Mouse (Mus musculus): ENCODE measurements around the gene Supt5. TPM values are rescaled to one million over a fixed set of nuclear protein-coding genes. Genes with fewer than 3 reads are reported as not detected.

The Supt5 gene
- 76.7 TPM for polyA plus RNA-seq (2014; fragmentation: Illumina TruSeq; extraction: RNeasy Lipid Tissue Mini Kit (QIAGEN cat#74804); ENCODE audit: low read depth, low replicate concordance)

DNA sequence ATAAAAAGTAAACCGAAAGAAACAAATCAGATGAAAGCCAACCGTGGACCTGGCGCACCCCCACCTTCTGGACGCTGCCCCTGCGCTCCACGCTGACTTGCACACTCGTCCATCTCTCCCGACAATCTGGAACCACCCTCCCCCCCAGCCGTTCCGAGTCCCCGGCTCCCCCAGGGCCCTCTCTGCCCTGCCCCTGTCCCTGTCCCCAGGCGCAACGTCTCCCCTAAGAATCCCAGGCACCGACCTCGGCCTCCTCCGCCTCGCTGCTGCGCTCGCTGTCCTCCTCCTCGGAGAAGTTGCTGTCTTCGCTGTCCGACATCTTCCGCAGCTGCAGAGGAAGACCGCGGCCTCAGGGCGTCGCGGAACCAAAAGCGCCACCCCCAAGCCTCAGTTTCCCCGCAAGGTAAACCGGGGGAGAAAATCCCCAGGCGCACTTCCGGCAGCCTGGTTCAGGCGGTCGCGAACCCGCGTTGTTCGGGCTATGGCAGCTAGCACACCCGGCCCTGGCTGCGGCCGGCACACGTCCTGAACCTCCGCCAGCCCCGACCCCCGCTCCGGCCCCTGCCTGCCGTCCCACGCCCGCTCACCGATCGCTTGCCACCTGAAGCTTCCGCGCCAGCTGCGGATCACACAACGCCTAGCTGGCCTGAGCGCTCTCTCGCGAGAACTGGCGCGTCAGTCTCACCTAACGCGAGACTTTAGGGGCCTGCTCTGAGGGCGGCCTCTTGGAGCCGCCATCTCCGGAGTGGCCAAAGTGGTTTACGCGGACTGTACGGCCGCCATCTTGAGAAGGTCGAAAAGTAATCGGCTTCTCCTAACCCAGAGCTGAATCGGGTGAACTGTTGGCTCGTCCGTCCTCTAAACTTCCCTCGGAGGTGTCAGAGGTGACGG, at the start of gene Supt5:
Supt5 (minus strand) TSS at position 639 of the 891 bp plus-strand sequence.

DNA sequence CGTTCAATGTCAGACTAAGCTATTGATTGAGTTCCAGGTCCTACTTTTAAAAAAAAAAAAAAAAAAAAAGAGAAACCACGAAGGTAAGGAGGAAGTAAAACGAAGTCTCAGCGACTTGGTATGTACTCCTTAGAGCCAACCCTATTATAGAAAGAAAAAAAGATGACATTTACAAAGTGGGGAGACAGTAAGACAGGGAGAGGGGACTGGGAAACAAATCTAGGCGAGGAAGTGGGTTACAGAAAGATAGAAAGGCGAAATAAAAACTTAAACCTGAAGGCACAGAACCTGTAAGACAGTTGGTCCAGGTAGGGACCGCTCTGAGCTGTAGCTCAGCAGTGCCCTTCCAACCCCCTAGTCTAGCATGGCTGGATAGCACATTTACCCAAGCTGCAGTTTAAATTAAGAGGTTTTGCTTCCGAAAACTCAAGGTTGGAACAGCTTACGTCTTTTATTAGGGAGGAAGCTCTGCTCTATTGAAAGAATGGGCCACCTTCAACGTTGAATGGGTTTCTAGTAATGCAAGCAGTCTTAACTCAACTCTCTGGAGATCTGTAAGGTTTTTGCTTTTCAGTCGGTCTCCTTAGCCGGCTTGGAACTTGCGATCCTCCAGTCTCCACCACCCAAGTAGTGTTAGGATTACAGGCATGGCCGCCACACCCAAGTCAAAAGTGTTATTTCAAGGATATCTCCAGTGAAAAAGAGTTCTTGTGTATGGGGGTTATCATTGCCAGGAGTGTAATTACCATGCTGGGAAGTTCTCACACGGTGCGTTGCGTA, 41.9 kb upstream of the Supt5 start, which contains the start of gene Zfp36:
Zfp36 (minus strand) TSS at position 17 of the 780 bp plus-strand sequence.

DNA sequence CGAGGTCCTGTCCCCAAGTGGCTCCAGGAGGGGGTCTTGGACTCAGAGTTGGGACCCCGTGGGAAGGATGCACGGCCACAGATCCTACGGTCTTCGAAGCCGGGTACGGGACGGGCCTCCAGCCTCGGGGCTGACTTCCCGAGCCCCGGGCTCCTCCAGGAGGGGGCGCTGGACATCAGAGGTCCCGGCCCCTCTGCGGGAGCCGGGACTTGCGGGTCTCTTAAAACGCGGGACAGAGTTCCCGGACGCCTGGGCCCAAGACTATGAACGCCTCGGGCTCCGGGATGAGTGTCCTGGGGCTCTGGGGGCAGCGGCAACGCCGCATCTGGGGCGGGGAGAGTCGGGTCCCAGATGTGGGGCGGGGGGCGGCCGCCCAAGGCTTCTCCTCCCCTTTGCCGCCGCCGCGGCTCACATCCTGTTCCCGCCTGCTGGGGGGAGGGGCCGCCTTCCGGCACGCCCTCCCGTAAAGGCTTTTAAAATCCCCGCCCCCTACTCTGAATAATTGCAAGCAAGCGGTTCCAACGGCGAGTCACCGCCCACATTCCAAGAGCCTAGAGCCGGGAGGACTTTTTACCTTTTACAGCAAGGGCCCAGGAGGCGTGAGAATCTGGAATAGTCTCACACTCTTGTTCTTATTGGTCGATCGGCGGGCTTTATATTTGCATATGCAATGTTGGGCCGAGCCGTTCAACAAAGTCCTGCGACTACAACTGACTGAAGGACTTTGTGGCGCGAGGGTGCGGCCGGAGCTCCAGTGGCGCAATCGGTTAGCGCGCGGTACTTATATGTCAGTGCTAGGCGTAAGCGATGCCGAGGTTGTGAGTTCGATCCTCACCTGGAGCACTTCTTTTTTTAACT, 33.9 kb upstream of the Supt5 start, which contains the start of gene Plekhg2:
Plekhg2 (minus strand) TSS at position 349 of the 858 bp plus-strand sequence.

DNA sequence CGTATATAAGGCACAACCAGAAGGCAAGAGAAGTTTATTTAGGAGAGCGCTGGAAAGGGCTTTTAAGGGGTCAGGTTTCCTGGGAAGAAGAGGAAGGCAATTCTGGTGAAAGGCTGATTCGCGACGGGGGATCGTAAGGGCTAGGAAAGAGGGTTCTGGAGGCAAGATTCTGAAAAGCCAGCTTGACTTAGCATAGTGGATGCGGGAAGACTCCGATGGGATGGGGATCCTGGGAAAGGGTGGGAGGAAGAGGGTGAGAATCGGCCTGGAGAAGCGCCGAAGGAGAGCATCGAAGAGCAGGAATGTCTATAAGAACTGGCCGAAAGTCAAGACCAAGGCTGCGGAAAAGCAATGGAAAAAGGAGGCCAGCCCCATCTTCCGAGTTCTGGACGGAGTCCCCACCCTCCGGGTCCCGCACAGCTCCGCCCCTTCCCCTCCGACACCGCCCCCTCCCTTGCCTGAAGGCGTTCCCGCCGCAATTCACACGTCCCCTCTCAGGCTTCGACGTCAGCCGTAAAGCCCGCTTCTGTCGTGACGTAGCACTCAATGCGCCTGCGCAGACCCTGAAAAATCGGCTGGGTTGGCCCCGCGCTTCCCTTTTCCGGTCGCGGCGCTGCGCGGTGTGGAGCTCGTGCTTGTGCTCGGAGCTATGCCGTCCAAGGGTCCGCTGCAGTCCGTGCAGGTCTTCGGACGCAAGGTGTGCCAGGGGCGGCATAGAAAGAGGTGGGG, 11.8 kb upstream of the Supt5 start, which contains the start of gene Rps16:
Rps16 (plus strand) TSS at position 498 of the 729 bp plus-strand sequence.

DNA sequence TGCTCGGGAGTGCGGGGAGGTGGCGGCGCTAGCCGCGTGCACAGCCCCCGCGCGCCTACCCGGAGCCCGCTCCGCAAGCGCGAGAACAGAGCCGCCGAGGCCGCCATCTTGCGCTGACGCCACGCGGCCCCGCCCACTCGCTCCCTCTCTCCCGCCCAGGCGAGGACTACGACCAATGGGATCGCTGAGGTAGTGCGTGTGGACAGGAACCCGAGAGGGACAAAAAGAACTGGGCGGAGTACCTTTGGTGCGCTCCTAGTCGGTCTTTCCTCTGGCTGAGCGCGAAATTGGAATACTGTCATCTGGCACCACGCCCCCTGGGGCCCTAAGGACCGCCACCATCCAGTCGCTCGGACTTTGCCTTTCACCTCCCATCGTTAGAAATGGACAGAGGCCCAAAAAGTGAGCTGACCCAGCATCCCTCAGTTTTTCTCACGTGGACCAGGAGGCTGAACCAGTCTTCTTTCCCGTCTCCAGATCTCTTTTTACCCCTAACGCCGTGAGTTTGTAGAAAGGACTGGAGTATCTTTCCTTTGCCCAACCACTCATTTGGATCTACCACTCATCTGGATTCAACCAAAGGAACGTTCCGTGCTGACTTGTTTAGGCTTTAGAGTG, 26.5 kb downstream of the Supt5 start, which contains the start of gene Timm50:
Timm50 (minus strand) TSS at position 147 of the 618 bp plus-strand sequence.

DNA sequence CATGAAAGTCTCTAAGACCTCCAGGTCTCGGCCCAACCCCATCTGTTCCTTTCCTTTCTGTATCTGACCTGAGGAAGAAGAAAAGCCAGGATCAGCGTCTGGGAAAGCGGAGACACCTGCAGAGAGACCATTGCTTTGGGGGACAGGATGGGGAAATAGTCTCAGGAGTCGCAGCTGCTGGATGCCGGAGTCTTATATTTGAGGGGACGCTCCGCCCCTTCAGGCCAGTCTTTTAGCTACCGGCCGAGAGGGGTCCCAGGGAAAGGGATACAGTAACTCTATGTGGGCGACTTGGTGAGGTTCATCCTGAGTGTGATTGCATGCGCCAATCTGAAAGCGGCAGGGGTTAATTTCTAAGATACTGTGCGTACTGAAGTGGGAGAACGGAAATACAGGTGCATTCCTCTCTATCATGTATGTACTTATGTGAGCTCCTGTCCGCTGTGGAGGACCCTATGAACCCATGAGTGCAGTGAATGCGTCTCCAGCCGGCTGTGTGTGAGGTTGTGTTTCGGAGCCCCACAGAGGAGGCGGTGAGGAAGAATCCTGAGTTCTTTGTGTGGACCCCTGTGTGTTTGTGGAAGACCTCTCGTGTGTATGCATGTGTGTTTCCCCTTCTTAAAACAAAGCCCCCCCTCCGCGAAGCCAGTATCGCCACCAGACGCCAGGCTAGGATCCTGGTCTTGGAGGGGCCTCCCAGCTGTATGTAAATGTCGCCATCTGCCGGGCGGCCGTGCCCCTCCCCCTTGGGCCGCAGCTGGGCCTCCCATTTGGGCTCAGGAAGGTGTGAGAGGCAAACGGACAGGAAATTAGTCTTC, 36.7 kb downstream of the Supt5 start, which contains the start of gene Dll3:
Dll3 (minus strand) TSS at position 623 of the 818 bp plus-strand sequence.

DNA sequence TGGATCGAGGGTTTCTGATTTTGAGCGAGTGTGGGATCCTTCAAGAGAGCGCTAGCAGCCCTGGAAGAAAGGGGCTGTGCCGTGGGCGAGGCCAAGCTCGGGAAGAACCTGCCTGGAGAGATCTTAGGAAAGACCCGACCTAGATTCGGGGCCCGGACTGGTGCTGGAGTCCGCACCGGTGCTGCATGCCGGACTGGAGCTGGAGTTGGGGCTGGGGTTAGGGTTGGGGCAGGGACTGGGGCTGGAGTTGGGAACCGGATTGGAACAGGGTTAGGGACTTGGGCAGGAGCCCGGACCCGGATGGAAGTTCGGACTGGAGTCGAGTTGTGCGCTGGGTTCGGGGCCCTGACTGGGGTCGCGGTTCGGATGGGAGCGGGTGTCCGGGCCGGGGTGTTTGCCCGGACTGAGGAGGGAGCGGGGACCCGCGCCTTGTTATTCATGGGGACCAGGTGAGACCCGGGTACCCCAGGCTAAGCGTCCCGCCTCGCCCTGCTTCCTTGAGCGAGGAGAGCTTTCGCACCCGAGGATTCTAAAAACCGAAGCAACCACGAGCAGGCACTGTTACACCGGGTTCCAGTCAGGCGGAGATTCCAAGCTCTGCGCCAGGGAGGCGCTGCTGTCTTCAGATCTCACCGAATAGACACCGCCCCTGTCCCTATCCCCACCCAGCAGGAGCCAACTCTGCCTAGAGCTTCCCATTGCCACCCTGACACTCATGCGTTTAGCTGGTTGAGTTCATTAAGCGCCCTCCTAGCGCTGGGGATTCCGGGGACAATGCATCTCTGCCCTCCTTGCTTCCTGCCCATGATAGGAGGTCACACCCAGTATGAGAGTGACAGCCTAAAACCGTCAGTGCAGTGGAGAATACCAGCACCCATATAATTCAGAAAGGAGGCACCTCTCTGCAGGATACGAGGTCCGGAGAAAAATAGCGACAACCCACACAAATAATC, 47.6 kb downstream of the Supt5 start, which contains the start of gene Selenov:
Selenov (minus strand) TSS at position 549 of the 953 bp plus-strand sequence.

DNA sequence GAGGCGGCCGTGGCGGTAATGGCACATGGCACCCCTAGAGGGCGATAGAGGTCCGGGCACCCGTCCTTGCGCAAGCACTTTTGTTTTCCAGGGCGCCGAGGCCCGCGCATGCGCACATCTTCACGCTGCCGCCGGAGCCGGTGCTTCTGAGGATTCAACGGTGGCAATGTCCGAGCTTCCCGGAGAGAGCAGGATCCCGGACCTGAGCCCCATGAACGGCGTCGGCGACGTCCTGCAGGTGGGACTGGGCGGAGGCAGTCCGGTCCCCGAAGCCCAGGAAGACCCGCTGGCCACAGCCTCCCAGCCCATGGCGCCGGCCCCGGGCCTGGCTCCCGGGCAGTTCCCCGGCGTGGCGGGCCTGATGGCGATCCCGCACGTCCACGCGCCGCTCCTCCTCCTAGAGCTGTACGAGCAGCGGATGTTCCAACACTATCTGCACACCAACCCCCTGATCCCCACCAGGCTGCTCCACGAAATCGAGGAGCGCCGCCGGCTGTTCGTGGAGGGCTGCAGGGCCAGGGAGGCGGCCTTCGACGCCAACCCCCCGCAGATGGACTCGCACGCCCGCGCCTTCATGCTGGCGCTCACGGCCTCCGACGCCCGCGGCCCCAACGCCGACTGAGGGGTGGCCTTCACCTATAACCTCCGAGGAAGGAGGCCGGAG, 60.8 kb downstream of the Supt5 start, which contains the start of gene Eid2b:
Eid2b (plus strand) TSS at position 125 of the 664 bp plus-strand sequence.

DNA sequence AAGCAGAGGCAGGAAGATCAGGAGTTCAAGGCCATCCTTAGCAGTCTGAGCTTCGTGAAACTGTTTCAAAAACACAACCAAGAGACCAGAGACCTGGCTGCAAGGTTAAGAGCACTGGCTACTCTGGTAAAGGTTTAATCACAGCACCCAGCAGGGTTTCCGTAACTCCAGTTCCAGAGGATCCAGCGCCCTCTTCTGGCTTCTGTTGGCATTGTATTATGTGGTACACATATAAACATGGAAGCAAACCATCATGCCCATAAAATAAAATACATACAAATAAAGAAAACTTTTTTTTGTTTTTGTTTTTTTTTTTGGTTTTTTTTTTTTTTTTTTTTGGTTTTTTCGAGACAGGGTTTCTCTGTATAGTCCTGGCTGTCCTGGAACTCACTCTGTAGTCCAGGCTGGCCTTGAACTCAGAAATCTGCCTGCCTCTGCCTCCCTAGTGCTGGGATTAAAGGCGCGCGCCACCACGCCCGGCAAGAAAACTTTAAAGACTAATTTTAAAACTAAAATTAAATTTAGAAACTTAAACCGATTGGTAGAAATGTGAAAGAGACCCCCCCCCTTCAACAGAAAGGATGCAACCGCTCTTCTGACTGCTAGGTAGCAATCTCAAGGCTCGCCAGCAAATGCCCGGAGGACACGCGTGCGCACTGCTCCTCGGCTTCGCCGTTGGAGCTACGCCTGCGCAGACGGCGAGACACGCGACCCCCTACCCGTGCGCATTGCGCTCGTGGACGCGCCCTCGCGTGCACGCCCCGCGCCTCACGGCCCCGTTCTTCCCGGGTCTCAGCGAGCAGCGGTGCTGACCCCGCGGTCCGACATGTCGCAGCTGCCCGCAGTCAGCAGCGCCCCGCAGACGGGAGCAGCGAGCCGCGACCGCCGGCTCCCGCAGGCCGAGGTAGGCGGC, 71.2 kb downstream of the Supt5 start, which contains the start of gene Eid2:
Eid2 (plus strand) TSS at position 753 of the 913 bp plus-strand sequence.

Other genes with a start within 250 kb of the Supt5 start
- 0.06 TPM for gene 9530053A07Rik, start 209.3 kb downstream of the Supt5 start, polyA plus RNA-seq (2014; fragmentation: Illumina TruSeq; extraction: RNeasy Lipid Tissue Mini Kit (QIAGEN cat#74804); ENCODE audit: low read depth, low replicate concordance)
- 65.8 TPM for gene Fbl, start 169.0 kb downstream of the Supt5 start, polyA plus RNA-seq (2014; fragmentation: Illumina TruSeq; extraction: RNeasy Lipid Tissue Mini Kit (QIAGEN cat#74804); ENCODE audit: low read depth, low replicate concordance)
- 21.4 TPM for gene Dyrk1b, start 159.3 kb downstream of the Supt5 start, polyA plus RNA-seq (2014; fragmentation: Illumina TruSeq; extraction: RNeasy Lipid Tissue Mini Kit (QIAGEN cat#74804); ENCODE audit: low read depth, low replicate concordance)
- 12.9 TPM for gene Eid2, start 70.9 kb downstream of the Supt5 start, polyA plus RNA-seq (2014; fragmentation: Illumina TruSeq; extraction: RNeasy Lipid Tissue Mini Kit (QIAGEN cat#74804); ENCODE audit: low read depth, low replicate concordance)
- 7.6 TPM for gene Eid2b, start 61.0 kb downstream of the Supt5 start, polyA plus RNA-seq (2014; fragmentation: Illumina TruSeq; extraction: RNeasy Lipid Tissue Mini Kit (QIAGEN cat#74804); ENCODE audit: low read depth, low replicate concordance)
- gene Selenov, start 47.6 kb downstream of the Supt5 start, polyA plus RNA-seq (2014; fragmentation: Illumina TruSeq; extraction: RNeasy Lipid Tissue Mini Kit (QIAGEN cat#74804); ENCODE audit: low read depth, low replicate concordance) = 3.1 TPM
- 0.20 TPM for gene Dll3, start 36.5 kb downstream of the Supt5 start, polyA plus RNA-seq (2014; fragmentation: Illumina TruSeq; extraction: RNeasy Lipid Tissue Mini Kit (QIAGEN cat#74804); ENCODE audit: low read depth, low replicate concordance)
- 43.6 TPM for gene Timm50, start 26.7 kb downstream of the Supt5 start, polyA plus RNA-seq (2014; fragmentation: Illumina TruSeq; extraction: RNeasy Lipid Tissue Mini Kit (QIAGEN cat#74804); ENCODE audit: low read depth, low replicate concordance)
- 1,121 TPM for gene Rps16, start 11.9 kb upstream of the Supt5 start, polyA plus RNA-seq (2014; fragmentation: Illumina TruSeq; extraction: RNeasy Lipid Tissue Mini Kit (QIAGEN cat#74804); ENCODE audit: low read depth, low replicate concordance)
- 23.5 TPM for gene Plekhg2, start 33.9 kb upstream of the Supt5 start, polyA plus RNA-seq (2014; fragmentation: Illumina TruSeq; extraction: RNeasy Lipid Tissue Mini Kit (QIAGEN cat#74804); ENCODE audit: low read depth, low replicate concordance)
- 66.5 TPM for gene Zfp36, start 41.5 kb upstream of the Supt5 start, polyA plus RNA-seq (2014; fragmentation: Illumina TruSeq; extraction: RNeasy Lipid Tissue Mini Kit (QIAGEN cat#74804); ENCODE audit: low read depth, low replicate concordance)
- 22.5 TPM for gene Med29, start 54.0 kb upstream of the Supt5 start, polyA plus RNA-seq (2014; fragmentation: Illumina TruSeq; extraction: RNeasy Lipid Tissue Mini Kit (QIAGEN cat#74804); ENCODE audit: low read depth, low replicate concordance)
- gene Paf1, start 54.2 kb upstream of the Supt5 start, polyA plus RNA-seq (2014; fragmentation: Illumina TruSeq; extraction: RNeasy Lipid Tissue Mini Kit (QIAGEN cat#74804); ENCODE audit: low read depth, low replicate concordance) = 104 TPM
- gene Gmfg, start 98.7 kb upstream of the Supt5 start, polyA plus RNA-seq (2014; fragmentation: Illumina TruSeq; extraction: RNeasy Lipid Tissue Mini Kit (QIAGEN cat#74804); ENCODE audit: low read depth, low replicate concordance) = 22.6 TPM
- 3.8 TPM for gene Lrfn1, start 113.2 kb upstream of the Supt5 start, polyA plus RNA-seq (2014; fragmentation: Illumina TruSeq; extraction: RNeasy Lipid Tissue Mini Kit (QIAGEN cat#74804); ENCODE audit: low read depth, low replicate concordance)
- gene Ifnl2, start 171.7 kb upstream of the Supt5 start, polyA plus RNA-seq (2014; fragmentation: Illumina TruSeq; extraction: RNeasy Lipid Tissue Mini Kit (QIAGEN cat#74804); ENCODE audit: low read depth, low replicate concordance) = not detected
- gene Ifnl3, start 184.1 kb upstream of the Supt5 start, polyA plus RNA-seq (2014; fragmentation: Illumina TruSeq; extraction: RNeasy Lipid Tissue Mini Kit (QIAGEN cat#74804); ENCODE audit: low read depth, low replicate concordance) = not detected
- 0.72 TPM for gene Sycn, start 202.1 kb upstream of the Supt5 start, polyA plus RNA-seq (2014; fragmentation: Illumina TruSeq; extraction: RNeasy Lipid Tissue Mini Kit (QIAGEN cat#74804); ENCODE audit: low read depth, low replicate concordance)
- gene Nccrp1, start 208.5 kb upstream of the Supt5 start, polyA plus RNA-seq (2014; fragmentation: Illumina TruSeq; extraction: RNeasy Lipid Tissue Mini Kit (QIAGEN cat#74804); ENCODE audit: low read depth, low replicate concordance) = 0.66 TPM

All from adipose tissue, adult 10 weeks (tissue).